Mouse (Mus musculus) stomach, postnatal 0 days (tissue): ENCODE measurements around the gene Cdk14. TPM values are rescaled to one million over a fixed set of nuclear protein-coding genes. Genes with fewer than 3 reads are reported as not detected.

Experiments
- ATAC-seq: fragments of 200-750 bp; cut with Nextera tagmentation; 2 replicates; pipeline ENCODE4 v1.8.0; 2017; ENCODE audit not compliant: low FRiP score, low TSS enrichment
- DNase-seq: peaks from one replicate; pipeline ENCODE4 v3.0.0-alpha.2; 2016; ENCODE audit warnings: low spot score
- H3K27ac ChIP-seq: fragments of 300-500 bp; sonication (generic); replicated peaks from 2 replicates; pipeline ENCODE4 v1.5.1; 2014; ENCODE audit warnings: mild to moderate bottlenecking, control low read depth
- H3K27me3 ChIP-seq: fragments of 300-500 bp; sonication (generic); 2 replicates; pipeline ENCODE4 v1.6.1; 2014; ENCODE audit warnings: low read length; ENCODE audit not compliant: control insufficient read depth, insufficient read depth
- H3K36me3 ChIP-seq: fragments of 300-500 bp; sonication (generic); 2 replicates; pipeline ENCODE4 v1.6.1; 2014; ENCODE audit warnings: low read length, mixed read lengths; ENCODE audit not compliant: control insufficient read depth, insufficient read depth
- H3K4me1 ChIP-seq: fragments of 300-500 bp; sonication (generic); replicated peaks from 2 replicates; pipeline ENCODE4 v1.6.1; 2014; ENCODE audit warnings: antibody characterized with exemption; ENCODE audit not compliant: control insufficient read depth, insufficient read depth
- H3K4me2 ChIP-seq: fragments of 300-500 bp; sonication (generic); replicated peaks from 2 replicates; pipeline ENCODE4 v1.6.1; 2014; ENCODE audit warnings: low read depth, mild to moderate bottlenecking, control low read depth, moderate library complexity
- H3K4me3 ChIP-seq: fragments of 300-500 bp; sonication (generic); 2 replicates; pipeline ENCODE4 v1.5.1; 2014; ENCODE audit warnings: low read depth, low read length, control low read depth
- H3K9ac ChIP-seq: fragments of 300-500 bp; sonication (generic); 2 replicates; pipeline ENCODE4 v1.6.1; 2014; ENCODE audit warnings: mild to moderate bottlenecking, low read length, control low read depth, mixed read lengths
- H3K9me3 ChIP-seq: fragments of 300-500 bp; sonication (generic); 2 replicates; pipeline ENCODE4 v1.6.1; 2016; ENCODE audit warnings: low read length; ENCODE audit not compliant: control insufficient read depth
- CTCF ChIP-seq: IDR thresholded peaks from 2 replicates; pipeline ENCODE4 v1.5.1; 2016; ENCODE audit warnings: antibody characterized with exemption, low read depth, mild to moderate bottlenecking, moderate library complexity
- EP300 ChIP-seq: optimal IDR thresholded peaks from 2 replicates; pipeline ENCODE3; 2016; ENCODE audit warnings: antibody characterized with exemption
- WGBS: fragments of 180-500 bp; shearing (Covaris S2); extraction: QIAGEN DNeasy Blood & Tissue Kit; methylation state at CpG from one replicate; pipeline ENCODE4 v1.1.7; 2014; 5-methylcytosine and 5-hydroxymethylcytosine counted together
- polyA plus RNA-seq: library from polyadenylated mRNA; unstranded; fragments of >200 nt; fragmentation: Nextera tagmentation; extraction: Ambion mirVana; gene quantifications from 2 replicates; pipeline ENCODE4 v1.2.1, GENCODE M21; 2015

Cdk14 gene
- polyA plus RNA-seq, 1 experiment from 2014 or later: 6.1 TPM

GRCm38 (mm10) chr5:5139855-5140254 lies 280.3 kb downstream of the Cdk14 start:
- H3K9me3 ChIP-seq: no peaks in the 10 kb centered on the region
- H3K4me3 ChIP-seq: no peak overlapping the region
- no peaks in the 10 kb centered on the region for H3K4me1 ChIP-seq
- TF ChIP-seq EP300 (no peak), CTCF (no peak)
- H3K36me3 ChIP-seq: no peaks in the 10 kb centered on the region
- no peak overlapping the region for H3K27ac ChIP-seq
- no peak overlapping the region for H3K9ac ChIP-seq
- ATAC-seq: no peak
- DNase-seq: no peak
- H3K4me2 ChIP-seq: no peak overlapping the region
- WGBS: 81% methylated on average over 5 of the region's 5 CpGs
- no peaks in the 10 kb centered on the region for H3K27me3 ChIP-seq

- Histone ChIP-seq H3K27me3 (no peaks in the 10 kb centered on the region), H3K4me3 (no peak overlapping the region), H3K4me2 (no peak overlapping the region), H3K9me3 (no peaks in the 10 kb centered on the region), H3K4me1 (no peaks in the 10 kb centered on the region), H3K9ac (no peak overlapping the region), H3K27ac (no peak overlapping the region), H3K36me3 (no peaks in the 10 kb centered on the region)
- no peak for TF ChIP-seq EP300
- TF ChIP-seq CTCF: no peak
- no peak for ATAC-seq
- DNase-seq: no peak
- WGBS: 76% methylated on average over 13 of the region's 13 CpGs
Measured at GRCm38 (mm10) chr5:5134905-5135511, 285.1 kb downstream of the Cdk14 start.

GRCm38 (mm10) chr5:5134143-5134904 lies 285.8 kb downstream of the Cdk14 start:
- Histone ChIP-seq H3K4me1 (no peaks in the 10 kb centered on the region), H3K27me3 (no peaks in the 10 kb centered on the region), H3K9ac (no peak overlapping the region), H3K9me3 (no peaks in the 10 kb centered on the region), H3K36me3 (no peaks in the 10 kb centered on the region), H3K4me2 (no peak overlapping the region), H3K4me3 (no peak overlapping the region), H3K27ac (no peak overlapping the region)
- no peak for ATAC-seq
- TF ChIP-seq CTCF: no peak
- no peak for TF ChIP-seq EP300
- 69% methylated on average over 6 of the region's 6 CpGs for WGBS
- no peak for DNase-seq

GRCm38 (mm10) chr5:5128852-5129251 lies 291.3 kb downstream of the Cdk14 start:
- Histone ChIP-seq H3K36me3 (no peaks in the 10 kb centered on the region), H3K27me3 (no peaks in the 10 kb centered on the region), H3K9ac (no peak overlapping the region), H3K4me2 (no peak overlapping the region), H3K27ac (no peak overlapping the region), H3K4me1 (peaks cover 3% of the 10 kb centered on the region; the same call in 1 of the 2 replicates), H3K4me3 (no peak overlapping the region), H3K9me3 (no peaks in the 10 kb centered on the region)
- WGBS: 40% methylated on average over 1 of the region's 1 CpGs
- DNase-seq (no peak), ATAC-seq (no peak)
- no peak for TF ChIP-seq EP300
- no peak for TF ChIP-seq CTCF

GRCm38 (mm10) chr5:5124645-5125044 lies 295.5 kb downstream of the Cdk14 start:
- Histone ChIP-seq H3K9me3 (no peaks in the 10 kb centered on the region), H3K4me1 (peaks cover 3% of the 10 kb centered on the region; the same call in 1 of the 2 replicates), H3K9ac (no peak overlapping the region), H3K27ac (no peak overlapping the region), H3K4me3 (no peak overlapping the region), H3K4me2 (no peak overlapping the region), H3K36me3 (no peaks in the 10 kb centered on the region), H3K27me3 (no peaks in the 10 kb centered on the region)
- WGBS: 85% methylated on average over 4 of the region's 4 CpGs
- TF ChIP-seq CTCF: no peak
- no peak for TF ChIP-seq EP300
- ATAC-seq: no peak
- no peak for DNase-seq

GRCm38 (mm10) chr5:5116775-5117522 lies 303.2 kb downstream of the Cdk14 start:
- H3K36me3 ChIP-seq: no peaks in the 10 kb centered on the region
- no peaks in the 10 kb centered on the region for H3K9me3 ChIP-seq
- no peak overlapping the region for H3K4me2 ChIP-seq
- no peaks in the 10 kb centered on the region for H3K27me3 ChIP-seq
- TF ChIP-seq CTCF (no peak), EP300 (no peak)
- no peak overlapping the region for H3K9ac ChIP-seq
- 68% methylated on average over 5 of the region's 5 CpGs for WGBS
- no peaks in the 10 kb centered on the region for H3K4me1 ChIP-seq
- H3K4me3 ChIP-seq: no peak overlapping the region
- no peak overlapping the region for H3K27ac ChIP-seq
- DNase-seq (no peak), ATAC-seq (no peak)
